Mouse (Mus musculus) heart, embryonic 13.5 days (tissue): ENCODE data around the gene Fdxr. TPM values are rescaled to one million over a fixed set of nuclear protein-coding genes. Genes with fewer than 3 reads are reported as not detected.

Experiments
- ATAC-seq: fragments of 200-750 bp; cut with Nextera tagmentation; 2 replicates; pipeline ENCODE4 v1.8.0; 2017; ENCODE audit warnings: moderate TSS enrichment; ENCODE audit not compliant: insufficient number of reproducible peaks, low FRiP score, low TSS enrichment; ENCODE audit errors: extremely low read depth
- H3K27ac ChIP-seq: fragments of 300-500 bp; sonication (generic); replicated peaks from 2 replicates; pipeline ENCODE4 v1.5.1; 2015; ENCODE audit warnings: moderate library complexity, mild to moderate bottlenecking, inconsistent platforms
- H3K27me3 ChIP-seq: fragments of 300-500 bp; sonication (generic); replicated peaks from 2 replicates; pipeline ENCODE4 v1.6.1; 2015; ENCODE audit warnings: mild to moderate bottlenecking, inconsistent platforms
- H3K36me3 ChIP-seq: fragments of 300-500 bp; sonication (generic); 2 replicates; pipeline ENCODE4 v1.6.1; 2015; ENCODE audit warnings: mild to moderate bottlenecking, inconsistent platforms
- H3K4me1 ChIP-seq: fragments of 300-500 bp; sonication (generic); 2 replicates; pipeline ENCODE4 v1.6.1; 2015; ENCODE audit warnings: inconsistent platforms
- H3K4me2 ChIP-seq: fragments of 300-500 bp; sonication (generic); 2 replicates; pipeline ENCODE4 v1.6.1; 2015; ENCODE audit warnings: inconsistent platforms, mild to moderate bottlenecking, moderate library complexity
- H3K4me3 ChIP-seq: fragments of 300-500 bp; sonication (generic); 2 replicates; pipeline ENCODE4 v1.5.1; 2015; ENCODE audit warnings: moderate library complexity, mild to moderate bottlenecking, inconsistent platforms
- H3K9ac ChIP-seq: fragments of 300-500 bp; sonication (generic); 2 replicates; pipeline ENCODE4 v1.6.1; 2015; ENCODE audit warnings: inconsistent platforms, mild to moderate bottlenecking, moderate library complexity
- H3K9me3 ChIP-seq: fragments of 300-500 bp; sonication (generic); 2 replicates; pipeline ENCODE4 v1.6.1; 2016; ENCODE audit warnings: inconsistent platforms
- WGBS: fragments of 180-500 bp; shearing (Covaris S2); methylation state at CpG from one replicate; pipeline ENCODE4 v1.1.7; 2015; ENCODE audit warnings: mixed read lengths; 5-methylcytosine and 5-hydroxymethylcytosine counted together
- polyA plus RNA-seq: library from polyadenylated mRNA; unstranded; fragments of >200 nt; fragmentation: Nextera tagmentation; extraction: Ambion mirVana; gene quantifications from 2 replicates; pipeline ENCODE4 v1.2.1, GENCODE M21; 2015

The Fdxr gene
- polyA plus RNA-seq, 1 experiment from 2014 or later = 9.5 TPM

GRCm38 (mm10) chr11:115232889-115233288 lies 44.0 kb downstream of the Fdxr start:
- H3K9ac ChIP-seq = no peak overlapping the region
- no peaks in the 10 kb centered on the region for H3K9me3 ChIP-seq
- no peak overlapping the region for H3K4me3 ChIP-seq
- no peak overlapping the region for H3K4me2 ChIP-seq
- no peak overlapping the region for H3K27ac ChIP-seq
- peaks cover 65% of the 10 kb centered on the region for H3K4me1 ChIP-seq
- H3K36me3 ChIP-seq = no peaks in the 10 kb centered on the region
- peaks cover 52% of the 10 kb centered on the region for H3K27me3 ChIP-seq
- 78% methylated on average over 5 of the region's 5 CpGs for WGBS
- ATAC-seq = no peak

- Histone ChIP-seq H3K36me3 (no peaks in the 10 kb centered on the region), H3K27ac (no peak overlapping the region; the same call in 1 of the 2 replicates), H3K9ac (no peak overlapping the region), H3K9me3 (no peaks in the 10 kb centered on the region), H3K27me3 (peaks cover 45% of the 10 kb centered on the region), H3K4me2 (no peak overlapping the region), H3K4me3 (no peak overlapping the region), H3K4me1 (peaks cover 74% of the 10 kb centered on the region)
- 65% methylated on average over 9 of the region's 9 CpGs for WGBS
- ATAC-seq = no peak
Measured at GRCm38 (mm10) chr11:115231924-115232323, 44.9 kb downstream of the Fdxr start.

- 53% methylated on average over 14 of the region's 14 CpGs for WGBS
- 0 out of 2 replicates have a peak overlapping the region, but pooled peaks have one; percentile 40 for H3K9ac ChIP-seq
- peaks cover 74% of the 10 kb centered on the region for H3K4me1 ChIP-seq
Measured at GRCm38 (mm10) chr11:115231168-115231915, 45.5 kb downstream of the Fdxr start.

GRCm38 (mm10) chr11:115229021-115229930 lies 47.6 kb downstream of the Fdxr start:
- no peaks in the 10 kb centered on the region for H3K9me3 ChIP-seq
- peak overlapping the region; percentile 34; the same call in 1 of the 2 replicates for H3K9ac ChIP-seq
- ATAC-seq = peak; percentile 26; the same call in 1 of the 2 replicates
- H3K4me1 ChIP-seq = peaks cover 76% of the 10 kb centered on the region
- no peak overlapping the region for H3K4me2 ChIP-seq
- no peak overlapping the region for H3K4me3 ChIP-seq
- no peak overlapping the region; the same call in 1 of the 2 replicates for H3K27ac ChIP-seq
- WGBS = 43% methylated on average over 15 of the region's 15 CpGs
- H3K36me3 ChIP-seq = no peaks in the 10 kb centered on the region
- peaks cover 40% of the 10 kb centered on the region for H3K27me3 ChIP-seq

More at GRCm38 (mm10) chr11:115231168-115231915, 45.5 kb downstream of the Fdxr start:
- no peak overlapping the region; the same call in 1 of the 2 replicates for H3K27ac ChIP-seq
- no peaks in the 10 kb centered on the region for H3K36me3 ChIP-seq
- no peak overlapping the region for H3K4me2 ChIP-seq
- peaks cover 45% of the 10 kb centered on the region for H3K27me3 ChIP-seq
- H3K4me3 ChIP-seq = no peak overlapping the region
- ATAC-seq = no peak
- H3K9me3 ChIP-seq = no peaks in the 10 kb centered on the region

GRCm38 (mm10) chr11:115228430-115228829 lies 48.4 kb downstream of the Fdxr start:
- WGBS = 47% methylated on average over 7 of the region's 7 CpGs
- Histone ChIP-seq H3K36me3 (no peaks in the 10 kb centered on the region), H3K4me3 (no peak overlapping the region), H3K9ac (no peak overlapping the region), H3K9me3 (no peaks in the 10 kb centered on the region), H3K27ac (no peak overlapping the region), H3K27me3 (peaks cover 36% of the 10 kb centered on the region), H3K4me2 (no peak overlapping the region), H3K4me1 (peaks cover 80% of the 10 kb centered on the region)
- ATAC-seq = no peak

- H3K4me3 ChIP-seq = no peak overlapping the region
- no peak for ATAC-seq
- H3K9me3 ChIP-seq = no peaks in the 10 kb centered on the region
- H3K4me2 ChIP-seq = no peak overlapping the region
- no peak overlapping the region; the same call in 1 of the 2 replicates for H3K9ac ChIP-seq
- WGBS = 29% methylated on average over 12 of the region's 12 CpGs
- peaks cover 30% of the 10 kb centered on the region; the same call in 1 of the 2 replicates for H3K27me3 ChIP-seq
- H3K36me3 ChIP-seq = no peaks in the 10 kb centered on the region
- peaks cover 88% of the 10 kb centered on the region for H3K4me1 ChIP-seq
- no peak overlapping the region for H3K27ac ChIP-seq
Measured at GRCm38 (mm10) chr11:115227640-115228039, 49.2 kb downstream of the Fdxr start.

DNA sequence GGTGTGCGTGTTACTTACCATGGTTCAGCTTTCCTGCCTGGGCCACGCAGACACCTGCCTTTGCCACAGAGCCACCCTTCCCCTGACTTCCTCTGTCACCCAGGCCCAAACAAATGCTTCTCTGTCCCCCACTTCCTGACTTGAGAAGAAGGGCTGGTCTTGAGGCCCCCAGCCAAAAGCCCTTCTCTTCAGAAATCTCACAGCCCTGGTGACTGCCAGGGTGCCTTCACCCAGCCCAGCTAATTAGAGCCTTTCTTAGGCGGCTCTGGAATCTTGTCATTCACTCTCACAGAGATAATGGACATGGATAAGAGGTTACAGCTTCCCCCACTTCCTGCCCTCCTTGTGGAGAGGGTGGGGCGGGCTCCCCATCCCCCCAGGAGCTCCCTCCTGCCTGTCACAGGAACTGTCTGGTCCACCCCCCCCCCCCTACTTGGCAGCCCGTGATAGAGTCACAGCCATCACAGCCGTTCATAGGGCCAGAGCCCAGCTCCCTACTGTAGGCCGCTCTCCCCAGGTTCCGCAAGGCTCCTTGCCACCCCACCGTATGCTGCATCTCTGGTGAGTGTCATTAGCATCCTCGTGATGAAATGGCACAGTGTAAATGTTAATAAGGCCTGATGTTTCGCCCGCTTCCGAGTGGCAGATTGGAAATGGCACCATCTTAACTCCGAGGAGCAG lies 49.9 kb downstream of the Fdxr start:
- no peak overlapping the region for H3K4me3 ChIP-seq
- no peaks in the 10 kb centered on the region for H3K9me3 ChIP-seq
- no peaks in the 10 kb centered on the region for H3K36me3 ChIP-seq
- peaks cover 91% of the 10 kb centered on the region for H3K4me1 ChIP-seq
- H3K4me2 ChIP-seq = no peak overlapping the region
- peak overlapping the region; percentile 58 for H3K27ac ChIP-seq
- H3K27me3 ChIP-seq = peaks cover 23% of the 10 kb centered on the region; the same call in 1 of the 2 replicates
- no peak for ATAC-seq
- WGBS = 41% methylated on average over 14 of the region's 14 CpGs
- 0 out of 2 replicates have a peak overlapping the region, but pooled peaks have one; percentile 29 for H3K9ac ChIP-seq

- Histone ChIP-seq H3K9me3 (no peaks in the 10 kb centered on the region), H3K4me2 (no peak overlapping the region), H3K27me3 (0 out of 2 replicates have a peak, but pooled peaks cover 10% of the 10 kb centered on the region), H3K36me3 (no peaks in the 10 kb centered on the region), H3K9ac (no peak overlapping the region), H3K4me3 (no peak overlapping the region), H3K27ac (no peak overlapping the region), H3K4me1 (peaks cover 95% of the 10 kb centered on the region)
- ATAC-seq = no peak
- WGBS = 78% methylated on average over 6 of the region's 6 CpGs
Measured at GRCm38 (mm10) chr11:115225301-115225700, 51.5 kb downstream of the Fdxr start.

DNA sequence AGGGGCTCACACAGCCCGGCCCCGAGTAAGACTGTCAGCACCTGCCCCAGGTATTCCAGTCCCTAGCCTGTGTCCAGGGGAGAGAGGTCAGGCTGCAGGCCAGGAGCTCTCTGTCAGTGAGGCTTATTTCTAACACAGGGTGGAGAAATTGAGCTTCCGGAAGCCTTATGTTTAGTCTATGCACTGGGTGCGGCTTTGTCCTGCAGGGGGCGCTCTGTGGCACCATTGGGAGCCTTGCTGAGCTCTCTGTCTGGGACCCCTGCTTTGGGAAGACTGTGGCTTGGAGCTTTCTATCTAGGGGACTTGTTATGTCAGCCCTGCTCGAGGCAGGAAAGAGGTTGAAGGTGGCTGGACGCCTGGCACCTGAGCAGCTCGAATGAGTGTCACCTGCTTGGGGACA lies 52.0 kb downstream of the Fdxr start:
- no peaks in the 10 kb centered on the region for H3K36me3 ChIP-seq
- WGBS = 35% methylated on average over 8 of the region's 8 CpGs
- H3K27me3 ChIP-seq = 0 out of 2 replicates have a peak, but pooled peaks cover 8% of the 10 kb centered on the region
- H3K27ac ChIP-seq = no peak overlapping the region
- ATAC-seq = no peak
- H3K4me2 ChIP-seq = no peak overlapping the region
- H3K9me3 ChIP-seq = no peaks in the 10 kb centered on the region
- no peak overlapping the region for H3K9ac ChIP-seq
- H3K4me1 ChIP-seq = peaks cover 95% of the 10 kb centered on the region
- no peak overlapping the region for H3K4me3 ChIP-seq

- Histone ChIP-seq H3K27ac (peak overlapping the region; percentile 93), H3K9me3 (no peaks in the 10 kb centered on the region), H3K4me3 (no peak overlapping the region), H3K9ac (peak overlapping the region; percentile 17), H3K4me2 (0 out of 2 replicates have a peak overlapping the region, but pooled peaks have one; percentile 58), H3K36me3 (no peaks in the 10 kb centered on the region), H3K27me3 (0 out of 2 replicates have a peak, but pooled peaks cover 2% of the 10 kb centered on the region), H3K4me1 (peaks cover 95% of the 10 kb centered on the region)
- ATAC-seq = no peak
- WGBS = 19% methylated on average over 6 of the region's 6 CpGs
Measured at GRCm38 (mm10) chr11:115223877-115224276, 53.0 kb downstream of the Fdxr start.
